Mouse (Mus musculus): Measurements from ENCODE around the gene Adgrg6. TPM values are rescaled to one million over a fixed set of nuclear protein-coding genes. Genes with fewer than 3 reads are reported as not detected.

The Adgrg6 gene
- polyA plus RNA-seq, 1 experiment: 1.1 TPM

DNA sequence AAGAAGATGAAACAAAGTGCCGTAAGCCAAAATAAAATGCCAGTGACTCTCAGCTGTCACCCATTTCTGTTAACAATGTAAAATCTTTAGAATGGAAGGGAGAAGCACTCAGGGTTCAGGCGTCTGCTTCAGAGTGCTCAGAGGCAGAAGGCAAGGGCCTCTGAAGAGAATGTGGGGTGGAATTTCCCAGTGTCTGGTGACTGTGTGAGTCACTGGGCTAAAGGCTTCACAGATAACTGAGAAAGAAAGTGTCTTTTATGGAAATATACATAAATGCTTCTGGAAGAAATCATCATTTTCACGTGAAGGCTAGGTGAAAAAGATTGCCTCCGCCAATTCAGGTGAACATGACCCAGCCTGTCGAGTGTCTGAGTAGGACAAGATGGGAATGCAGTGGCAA is 159.9 kb downstream of the Adgrg6 start:
- TF ChIP-seq MAX (IDR thresholded peaks at IDR 0.05) (no peak), MYOG (IDR thresholded peaks at IDR 0.05; ENCODE audit: control insufficient read depth, extremely low read depth, insufficient read length) (no peak), CTCF (IDR thresholded peaks at IDR 0.05; ENCODE audit: control insufficient read depth, insufficient read depth, insufficient read length) (no peak), USF1 (IDR thresholded peaks at IDR 0.05; ENCODE audit: low read depth) (no peak), FOSL1 (IDR thresholded peaks at IDR 0.05; ENCODE audit: insufficient read depth, low read length, poor library complexity, severe bottlenecking) (no peak), CEBPB (IDR thresholded peaks at IDR 0.05; ENCODE audit: low read depth) (no peak), MYOD1 (IDR thresholded peaks at IDR 0.05; ENCODE audit: control insufficient read depth, insufficient read length, low read depth) (no peak)
- no peak overlapping the region for H3ac ChIP-seq (ENCODE audit: control insufficient read depth, insufficient read length, low read depth)
- no peaks in the 10 kb centered on the region for H3K27me3 ChIP-seq (ENCODE audit: control insufficient read depth, insufficient read depth, insufficient read length)
- no peaks in the 10 kb centered on the region for H3K79me2 ChIP-seq (ENCODE audit: control insufficient read depth, insufficient read depth)
- H3K36me3 ChIP-seq (ENCODE audit: control insufficient read depth, insufficient read depth): no peaks in the 10 kb centered on the region
- no peak overlapping the region for H3K4me3 ChIP-seq (ENCODE audit: insufficient read depth, poor library complexity, severe bottlenecking)
- no peaks in the 10 kb centered on the region for H3K79me3 ChIP-seq (ENCODE audit: low read depth)

DNA sequence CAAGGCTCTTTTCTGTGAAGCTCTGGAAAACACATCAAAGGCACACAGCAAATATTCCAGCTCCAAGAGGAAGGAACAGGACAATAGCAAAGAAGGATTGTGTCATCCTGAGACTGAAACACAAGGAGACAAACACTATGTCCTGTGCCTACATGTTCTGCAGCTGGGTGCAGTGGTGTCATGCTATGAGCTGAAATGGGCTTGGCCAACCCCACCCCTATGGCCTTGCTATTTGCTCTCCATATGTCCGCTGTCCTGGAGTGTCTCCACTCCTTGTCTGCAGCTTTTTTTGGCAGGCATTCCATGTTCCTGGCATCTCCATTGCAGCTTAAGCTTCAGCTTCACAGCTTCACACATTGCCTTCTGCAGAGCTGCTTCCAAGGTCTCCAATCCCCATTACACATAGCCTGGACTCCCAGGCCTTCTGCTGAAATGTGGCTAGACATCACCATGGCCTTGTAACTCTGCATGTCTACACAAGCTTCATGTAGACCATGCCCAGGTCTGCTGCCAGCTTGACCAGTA is 180.3 kb downstream of the Adgrg6 start:
- Histone ChIP-seq H3K79me3 (ENCODE audit: low read depth) (no peaks in the 10 kb centered on the region), H3K36me3 (ENCODE audit: control insufficient read depth, insufficient read depth) (no peaks in the 10 kb centered on the region), H3K4me3 (ENCODE audit: insufficient read depth, poor library complexity, severe bottlenecking) (no peak overlapping the region), H3K79me2 (ENCODE audit: control insufficient read depth, insufficient read depth) (no peaks in the 10 kb centered on the region), H3ac (ENCODE audit: control insufficient read depth, insufficient read length, low read depth) (no peak overlapping the region), H3K27me3 (ENCODE audit: control insufficient read depth, insufficient read depth, insufficient read length) (no peaks in the 10 kb centered on the region)
- no peak for TF ChIP-seq CTCF (IDR thresholded peaks at IDR 0.05; ENCODE audit: control insufficient read depth, insufficient read depth, insufficient read length)
- TF ChIP-seq FOSL1 (IDR thresholded peaks at IDR 0.05; ENCODE audit: insufficient read depth, low read length, poor library complexity, severe bottlenecking): no peak
- TF ChIP-seq MYOD1 (IDR thresholded peaks at IDR 0.05; ENCODE audit: control insufficient read depth, insufficient read length, low read depth): no peak
- TF ChIP-seq CEBPB (IDR thresholded peaks at IDR 0.05; ENCODE audit: low read depth): no peak

DNA sequence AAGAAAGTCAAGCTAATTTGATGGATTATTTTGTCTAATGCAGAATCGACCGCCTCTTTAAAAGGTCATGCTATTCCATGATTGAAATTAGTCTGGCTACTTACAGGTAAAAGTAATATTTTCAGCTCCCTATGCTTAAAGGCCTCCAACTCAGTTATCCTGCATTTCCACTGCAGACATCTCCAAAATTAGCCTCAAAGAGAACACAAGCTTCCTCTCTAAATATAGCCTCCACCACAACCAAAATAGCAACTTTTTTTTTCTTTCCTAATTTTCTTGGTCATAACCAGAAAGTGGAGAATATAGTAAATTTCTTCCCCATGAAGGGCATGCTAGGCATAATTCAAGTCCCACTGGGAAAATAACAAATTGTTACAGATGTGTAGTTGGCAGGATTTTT is 182.2 kb downstream of the Adgrg6 start:
- Histone ChIP-seq H3K27me3 (ENCODE audit: control insufficient read depth, insufficient read depth, insufficient read length) (peaks cover 4% of the 10 kb centered on the region), H3K4me3 (ENCODE audit: insufficient read depth, poor library complexity, severe bottlenecking) (no peak overlapping the region), H3K79me3 (ENCODE audit: low read depth) (no peaks in the 10 kb centered on the region), H3ac (ENCODE audit: control insufficient read depth, insufficient read length, low read depth) (no peak overlapping the region), H3K79me2 (ENCODE audit: control insufficient read depth, insufficient read depth) (no peaks in the 10 kb centered on the region), H3K36me3 (ENCODE audit: control insufficient read depth, insufficient read depth) (no peaks in the 10 kb centered on the region)
- no peak for TF ChIP-seq CEBPB (IDR thresholded peaks at IDR 0.05; ENCODE audit: low read depth)
- no peak for TF ChIP-seq FOSL1 (IDR thresholded peaks at IDR 0.05; ENCODE audit: insufficient read depth, low read length, poor library complexity, severe bottlenecking)
- no peak for TF ChIP-seq USF1 (IDR thresholded peaks at IDR 0.05; ENCODE audit: low read depth)
- no peak for TF ChIP-seq CTCF (IDR thresholded peaks at IDR 0.05; ENCODE audit: control insufficient read depth, insufficient read depth, insufficient read length)
- TF ChIP-seq MYOG (IDR thresholded peaks at IDR 0.05; ENCODE audit: control insufficient read depth, extremely low read depth, insufficient read length): no peak
- no peak for TF ChIP-seq MAX (IDR thresholded peaks at IDR 0.05)
- no peak for TF ChIP-seq MYOD1 (IDR thresholded peaks at IDR 0.05; ENCODE audit: control insufficient read depth, insufficient read length, low read depth)

DNA sequence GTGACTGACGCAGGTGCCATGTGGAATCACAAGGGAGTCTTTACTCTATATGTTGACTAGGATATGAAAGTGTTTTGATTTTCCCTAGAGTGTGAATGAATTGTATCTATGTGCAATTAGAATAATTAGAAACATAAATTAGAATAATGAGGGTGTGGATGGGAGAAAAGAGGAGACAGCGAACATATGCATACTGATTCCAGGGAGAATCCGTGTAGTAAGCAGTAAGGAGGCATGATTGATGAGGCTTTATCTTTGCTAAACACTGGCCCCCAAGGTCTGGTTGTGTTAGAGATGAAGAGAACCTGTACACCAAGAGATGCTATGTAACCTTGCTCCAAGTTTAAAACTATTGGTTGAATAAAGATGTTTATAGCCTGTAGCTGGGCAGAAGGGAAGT is 187.2 kb downstream of the Adgrg6 start:
- no peak overlapping the region for H3K4me3 ChIP-seq (ENCODE audit: insufficient read depth, poor library complexity, severe bottlenecking)
- TF ChIP-seq MAX (IDR thresholded peaks at IDR 0.05) (no peak), CEBPB (IDR thresholded peaks at IDR 0.05; ENCODE audit: low read depth) (no peak), CTCF (IDR thresholded peaks at IDR 0.05; ENCODE audit: control insufficient read depth, insufficient read depth, insufficient read length) (no peak), MYOD1 (IDR thresholded peaks at IDR 0.05; ENCODE audit: control insufficient read depth, insufficient read length, low read depth) (no peak), USF1 (IDR thresholded peaks at IDR 0.05; ENCODE audit: low read depth) (no peak), MYOG (IDR thresholded peaks at IDR 0.05; ENCODE audit: control insufficient read depth, extremely low read depth, insufficient read length) (no peak), FOSL1 (IDR thresholded peaks at IDR 0.05; ENCODE audit: insufficient read depth, low read length, poor library complexity, severe bottlenecking) (no peak)
- no peak overlapping the region for H3ac ChIP-seq (ENCODE audit: control insufficient read depth, insufficient read length, low read depth)
- H3K27me3 ChIP-seq (ENCODE audit: control insufficient read depth, insufficient read depth, insufficient read length): peaks cover 14% of the 10 kb centered on the region
- H3K36me3 ChIP-seq (ENCODE audit: control insufficient read depth, insufficient read depth): no peaks in the 10 kb centered on the region
- H3K79me2 ChIP-seq (ENCODE audit: control insufficient read depth, insufficient read depth): no peaks in the 10 kb centered on the region
- no peaks in the 10 kb centered on the region for H3K79me3 ChIP-seq (ENCODE audit: low read depth)

Other genes starting within 250 kb of the Adgrg6 start
- gene Vta1, start 159.9 kb upstream of the Adgrg6 start, polyA plus RNA-seq (2012; fragmentation: generic; extraction: Trizol): 47.2 TPM
- 0.05 TPM for gene Nmbr, start 159.9 kb upstream of the Adgrg6 start, polyA plus RNA-seq (2012; fragmentation: generic; extraction: Trizol)
- gene Gje1, start 172.6 kb upstream of the Adgrg6 start, polyA plus RNA-seq (2012; fragmentation: generic; extraction: Trizol): not detected

Data from C2C12 (cell line).